Mouse (Mus musculus) CH12.LX (cell line): Measurements from ENCODE around the gene Tsg101. TPM values are rescaled to one million over a fixed set of nuclear protein-coding genes. Genes with fewer than 3 reads are reported as not detected.

Source experiments
- DNase-seq: peaks from one replicate; pipeline ENCODE4 v3.0.0-alpha.2; 2013; ENCODE audit errors: extremely low read depth
- H3K27ac ChIP-seq: 2 replicates; pipeline ENCODE4 v1.5.1; 2012; ENCODE audit warnings: low read depth, mild to moderate bottlenecking, control low read depth, moderate library complexity; ENCODE audit not compliant: insufficient read depth
- H3K27me3 ChIP-seq: replicated peaks from 2 replicates; pipeline ENCODE3; 2012; ENCODE audit warnings: inconsistent platforms
- H3K36me3 ChIP-seq, 2 experiments: replicated peaks in 1 of 2; 2 replicates each; pipeline versions ENCODE3 to v1.6.1; 2012; ENCODE audit warnings: inconsistent platforms in 1 of 2, low read length in 1 of 2, mild to moderate bottlenecking in 1 of 2, mixed read lengths in 1 of 2, moderate library complexity in 1 of 2; ENCODE audit not compliant: control insufficient read depth in 1 of 2, insufficient read depth in 1 of 2
- H3K4me1 ChIP-seq, 2 experiments: 2 replicates each; pipeline ENCODE4 v1.6.1; 2012; ENCODE audit warnings: inconsistent platforms in 1 of 2, moderate library complexity in 1 of 2; ENCODE audit not compliant: insufficient read depth in 2 of 2, control insufficient read depth in 1 of 2
- H3K4me2 ChIP-seq: 2 replicates; pipeline ENCODE4 v1.6.1; 2012; ENCODE audit warnings: low read depth, mild to moderate bottlenecking, control low read depth; ENCODE audit not compliant: poor library complexity, insufficient read depth, severe bottlenecking
- H3K4me3 ChIP-seq, 3 experiments: fragments of 150-350 bp in 1 of 3; sonication (generic) in 1 of 3; replicated peaks in 1 of 3; 2 replicates each; pipeline versions ENCODE3 to v1.5.1; 2011 to 2012; ENCODE audit warnings: low read depth in 2 of 3, low read length in 2 of 3, mild to moderate bottlenecking in 2 of 3, moderate library complexity in 2 of 3, control low read depth in 1 of 3, improper control_type of control experiment in 1 of 3, inconsistent platforms in 1 of 3, mixed read lengths in 1 of 3; ENCODE audit not compliant: poor library complexity in 1 of 3
- H3K79me2 ChIP-seq: replicated peaks from 2 replicates; pipeline ENCODE4 v1.6.1; 2012; ENCODE audit warnings: mild to moderate bottlenecking, moderate library complexity; ENCODE audit not compliant: control insufficient read depth, poor library complexity, insufficient read depth, severe bottlenecking; ENCODE audit errors: extremely low read depth
- H3K9ac ChIP-seq: 2 replicates; pipeline ENCODE4 v1.6.1; 2012; ENCODE audit warnings: low read depth, mild to moderate bottlenecking, control low read depth, moderate library complexity; ENCODE audit not compliant: insufficient read depth
- H3K9me3 ChIP-seq: replicated peaks from 2 replicates; pipeline ENCODE3; 2012; ENCODE audit warnings: low read length, inconsistent platforms, mixed read lengths
- CHD1 ChIP-seq: IDR thresholded peaks from 2 replicates; pipeline ENCODE4 v1.6.1; 2012; ENCODE audit warnings: low read depth, low read length, improper control_type of control experiment, inconsistent platforms
- CHD2 ChIP-seq: IDR thresholded peaks from 2 replicates; pipeline ENCODE4 v1.6.1; 2011; ENCODE audit warnings: low read length, improper control_type of control experiment
- E2F4 ChIP-seq: IDR thresholded peaks from 2 replicates; pipeline ENCODE4 v1.6.1; 2011; ENCODE audit warnings: low read depth, low read length, improper control_type of control experiment; ENCODE audit not compliant: insufficient replicate concordance
- ELF1 ChIP-seq: IDR thresholded peaks from 2 replicates; pipeline ENCODE4 v1.6.1; 2014; ENCODE audit warnings: low read depth, mild to moderate bottlenecking, inconsistent platforms, low read length, improper control_type of control experiment
- EP300 ChIP-seq: IDR thresholded peaks from 2 replicates; pipeline ENCODE4 v1.6.1; 2011; ENCODE audit warnings: low read length, improper control_type of control experiment
- ETS1 ChIP-seq: conservative IDR thresholded peaks from 2 replicates; pipeline ENCODE4 v1.6.1; 2012; ENCODE audit warnings: low read depth, mild to moderate bottlenecking, inconsistent platforms, low read length, improper control_type of control experiment, moderate library complexity
- GABPA ChIP-seq: IDR thresholded peaks from 2 replicates; pipeline ENCODE4 v1.6.1; 2012; ENCODE audit warnings: low read depth, low read length, improper control_type of control experiment, inconsistent platforms; ENCODE audit not compliant: insufficient replicate concordance
- IRF4 ChIP-seq: IDR thresholded peaks from 2 replicates; pipeline ENCODE4 v1.6.1; 2014; ENCODE audit warnings: low read depth, mild to moderate bottlenecking, inconsistent platforms, low read length, improper control_type of control experiment
- JUN ChIP-seq: IDR thresholded peaks from 2 replicates; pipeline ENCODE4 v1.6.1; 2011; ENCODE audit warnings: low read depth, mild to moderate bottlenecking, low read length, improper control_type of control experiment, moderate library complexity; ENCODE audit not compliant: insufficient read depth
- KAT2A ChIP-seq: IDR thresholded peaks from 2 replicates; pipeline ENCODE4 v1.6.1; 2012; ENCODE audit warnings: low read length, improper control_type of control experiment, inconsistent platforms; ENCODE audit not compliant: insufficient replicate concordance
- MAX ChIP-seq: IDR thresholded peaks from 2 replicates; pipeline ENCODE4 v1.6.1; 2011; ENCODE audit warnings: low read length, improper control_type of control experiment
- MAZ ChIP-seq: IDR thresholded peaks from 2 replicates; pipeline ENCODE4 v1.6.1; 2012; ENCODE audit warnings: low read depth, mild to moderate bottlenecking, inconsistent platforms, low read length, improper control_type of control experiment, moderate library complexity
- MEF2A ChIP-seq: IDR thresholded peaks from 2 replicates; pipeline ENCODE4 v1.6.1; 2014; ENCODE audit warnings: low read depth, mild to moderate bottlenecking, inconsistent platforms, low read length, improper control_type of control experiment, borderline replicate concordance
- MXI1 ChIP-seq: IDR thresholded peaks from 2 replicates; pipeline ENCODE4 v1.6.1; 2011; ENCODE audit warnings: mild to moderate bottlenecking, low read depth, low read length, improper control_type of control experiment
- NRF1 ChIP-seq: IDR thresholded peaks from 2 replicates; pipeline ENCODE4 v1.6.1; 2014; ENCODE audit warnings: low read depth, mild to moderate bottlenecking, inconsistent platforms, low read length, improper control_type of control experiment, moderate library complexity
- PAX5 ChIP-seq: IDR thresholded peaks from 2 replicates; pipeline ENCODE4 v1.6.1; 2012; ENCODE audit warnings: low read length, inconsistent platforms, mixed read lengths
- RAD21 ChIP-seq: IDR thresholded peaks from 2 replicates; pipeline ENCODE4 v1.6.1; 2011; ENCODE audit warnings: low read depth, mild to moderate bottlenecking, low read length, improper control_type of control experiment, moderate library complexity
- SMC3 ChIP-seq: IDR thresholded peaks from 2 replicates; pipeline ENCODE4 v1.6.1; 2011; ENCODE audit warnings: low read depth, low read length, improper control_type of control experiment
- TBP ChIP-seq: conservative IDR thresholded peaks from 2 replicates; pipeline ENCODE4 v1.6.1; 2011; ENCODE audit warnings: low read depth, low read length, improper control_type of control experiment
- TCF12 ChIP-seq: IDR thresholded peaks from 2 replicates; pipeline ENCODE4 v1.6.1; 2014; ENCODE audit warnings: low read depth, mild to moderate bottlenecking, inconsistent platforms, low read length, improper control_type of control experiment
- UBTF ChIP-seq: IDR thresholded peaks from 2 replicates; pipeline ENCODE4 v1.6.1; 2012; ENCODE audit warnings: low read depth, mild to moderate bottlenecking, inconsistent platforms, low read length, improper control_type of control experiment, moderate library complexity
- USF2 ChIP-seq: conservative IDR thresholded peaks from 2 replicates; pipeline ENCODE4 v1.6.1; 2011; ENCODE audit warnings: low read depth, low read length, improper control_type of control experiment
- ZC3H11A ChIP-seq: IDR thresholded peaks from 2 replicates; pipeline ENCODE4 v1.6.1; 2012; ENCODE audit warnings: low read depth, mild to moderate bottlenecking, inconsistent platforms, low read length, improper control_type of control experiment
- ZMIZ1 ChIP-seq: IDR thresholded peaks from 2 replicates; pipeline ENCODE4 v1.6.1; 2012; ENCODE audit warnings: low read depth, mild to moderate bottlenecking, inconsistent platforms, low read length, improper control_type of control experiment
- ZNF384 ChIP-seq: IDR thresholded peaks from 2 replicates; pipeline ENCODE4 v1.6.1; 2012; ENCODE audit warnings: low read depth, low read length, improper control_type of control experiment, inconsistent platforms
- dilution Hi-C: fragments of 300-500 bp; cut with MboI; formaldehyde crosslinking; loops from 2 replicates; pipeline ENCODE4 v1.14.3; 2020; ENCODE audit warnings: low sequenced_read_pairs; ENCODE audit not compliant: extremely low pct_unique_long_range_greater_than_20kb, extremely low pct_ligation_motif_present
- in situ Hi-C: fragments of 300-500 bp; cut with MboI; formaldehyde crosslinking; loops from 3 replicates; pipeline ENCODE4 v1.14.3; 2019; ENCODE audit warnings: low sequenced_read_pairs, low pct_ligation_motif_present, low pct_unique_long_range_greater_than_20kb, mixed read lengths
- polyA plus RNA-seq: library from polyadenylated mRNA; unstranded; fragments of >175 nt; gene quantifications from 2 replicates; pipeline ENCODE4 v1.2.1, GENCODE M21; 2012; ENCODE audit warnings: low read depth; ENCODE audit not compliant: insufficient read length
- total RNA-seq, 2 experiments: library from RNA; depleted of rRNA; stranded (reverse); fragments of 300-350 nt in 1 of 2; fragments of >200 nt in 1 of 2; gene quantifications; 2 replicates each; pipeline ENCODE4 v1.2.3; 2012 to 2014

The Tsg101 gene
- total and polyA plus RNA-seq, 3 experiments = 19.8 to 93.5 (median 46.0) TPM

DNA sequence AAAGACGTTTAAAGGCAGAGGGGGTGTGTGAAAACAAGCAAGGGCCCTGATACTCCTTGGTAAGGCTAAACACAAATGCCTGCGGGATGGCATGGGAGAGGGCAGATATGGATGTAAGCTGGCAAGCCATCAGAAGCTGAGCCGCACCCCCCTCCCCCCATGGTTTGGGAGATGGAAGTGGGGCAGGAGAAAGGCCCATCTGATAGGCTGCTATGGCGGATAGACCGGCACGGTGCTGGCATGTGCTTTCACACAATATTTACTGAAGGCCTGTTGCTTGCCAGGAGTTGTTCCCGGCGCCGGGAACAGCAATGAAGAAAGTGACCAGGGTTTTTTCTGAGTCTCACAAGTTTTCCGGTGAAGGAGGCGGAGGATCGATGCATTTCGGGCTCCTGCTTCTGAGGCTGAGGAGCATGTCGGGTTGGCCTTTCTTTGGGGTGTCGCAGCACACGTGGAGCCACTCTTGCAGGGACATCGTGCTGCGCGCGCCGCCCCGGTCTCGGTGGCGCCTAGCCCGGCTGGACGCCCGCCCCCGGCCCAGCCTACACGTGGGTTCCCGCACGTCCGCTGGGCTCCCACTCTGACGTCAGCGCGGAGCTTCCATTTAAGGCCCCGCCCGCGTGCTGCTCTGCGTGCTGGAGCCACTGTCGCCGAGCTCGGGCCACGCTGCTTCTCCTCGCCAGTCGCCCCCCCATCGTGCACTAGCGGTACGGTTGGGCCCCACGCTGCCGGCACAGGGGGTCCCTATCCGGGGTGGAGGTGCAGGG is 74.4 kb downstream of the Tsg101 start (continued):
- TF ChIP-seq ETS1 (peak; percentile 61), ZMIZ1 (peak; percentile 98), MAX (peak; percentile 97), GABPA (no peak), ZNF384 (no peak), MAZ (peak; percentile 99), UBTF (no peak), JUN (no peak), EP300 (no peak)

GRCm38 (mm10) chr7:46843576-46843975 is 76.2 kb downstream of the Tsg101 start:
- Histone ChIP-seq H3K4me2 (no peak overlapping the region), H3K79me2 (peaks cover 15% of the 10 kb centered on the region), H3K4me1 (peaks cover 5 to 28% of the 10 kb centered on the region in 2 experiments; a peak in 3 of 4 replicates), H3K27ac (no peak overlapping the region), H3K4me3 (no peak overlapping the region), H3K9me3 (no peaks in the 10 kb centered on the region), H3K9ac (no peak overlapping the region), H3K27me3 (no peaks in the 10 kb centered on the region), H3K36me3 (peaks cover 2 to 14% of the 10 kb centered on the region in 2 experiments)
- TF ChIP-seq ZC3H11A = no peak
- TF ChIP-seq KAT2A = no peak
- TF ChIP-seq MEF2A = no peak
- no peak for TF ChIP-seq CHD2
- no peak for TF ChIP-seq IRF4
- no peak for TF ChIP-seq JUN
- no peak for TF ChIP-seq NRF1
- in situ Hi-C loops (no loop called here), dilution Hi-C loops (no loop called here)
- DNase-seq = no peak

DNA sequence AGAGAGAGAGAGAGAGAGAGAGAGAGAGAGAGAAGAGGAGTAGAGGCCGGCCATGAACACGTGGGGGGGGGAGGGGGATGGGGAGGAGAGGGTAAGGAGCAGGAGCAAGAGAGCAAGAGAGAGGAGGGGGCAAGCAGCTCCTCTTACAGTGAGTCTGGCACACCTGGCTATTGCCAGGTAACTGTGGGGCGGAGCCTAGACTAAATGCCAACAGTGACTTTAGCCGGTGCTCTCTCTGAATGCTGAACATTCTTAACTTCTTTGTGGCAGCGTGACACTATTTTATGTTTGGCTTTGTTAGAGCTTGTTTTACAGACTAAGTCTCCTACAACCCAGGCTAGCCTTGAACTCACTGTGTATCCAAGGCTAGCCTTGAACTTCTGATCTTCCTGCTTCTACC is 77.5 kb downstream of the Tsg101 start:
- Histone ChIP-seq H3K4me1 (peaks cover 5 to 28% of the 10 kb centered on the region in 2 experiments; a peak in 3 of 4 replicates), H3K27me3 (no peaks in the 10 kb centered on the region), H3K27ac (no peak overlapping the region), H3K4me2 (no peak overlapping the region), H3K9ac (no peak overlapping the region), H3K79me2 (peaks cover 14% of the 10 kb centered on the region), H3K4me3 (no peak overlapping the region), H3K9me3 (no peaks in the 10 kb centered on the region), H3K36me3 (peaks cover 0 to 7% of the 10 kb centered on the region in 2 experiments)
- dilution Hi-C loops = no loop called here
- in situ Hi-C loops = no loop called here
- TF ChIP-seq MAX = no peak
- no peak for TF ChIP-seq ZMIZ1
- TF ChIP-seq E2F4 = no peak
- no peak for TF ChIP-seq USF2
- TF ChIP-seq PAX5 = no peak
- no peak for TF ChIP-seq MXI1
- TF ChIP-seq CHD1 = no peak
- TF ChIP-seq MAZ = no peak
- no peak for TF ChIP-seq ETS1
- TF ChIP-seq TBP = no peak
- no peak for TF ChIP-seq ZNF384
- TF ChIP-seq NRF1 = no peak
- TF ChIP-seq KAT2A = no peak
- no peak for TF ChIP-seq TCF12
- TF ChIP-seq ELF1 = no peak
- no peak for TF ChIP-seq RAD21
- no peak for TF ChIP-seq SMC3
- no peak for TF ChIP-seq EP300
- no peak for TF ChIP-seq CHD2
- no peak for DNase-seq
